In genomic region chr17:86261067-86261466, GRCm38 (mm10) we compare ENCODE assay signal across 17 mouse cellular contexts.
DNase-seq lines count a peak whose midpoint lies in the region; ATAC-seq and TF ChIP-seq lines count a peak whose summit lies in the region.
"Had no signal": no experiment of that assay in that cellular context is flagged by ENCODE, and none has a peak within 500 bp of the region (broad histone marks: within the 10 kb centered on the region; RNA-seq: fewer than 3 reads in every experiment).

No protein-coding gene starts in this region.

- no peaks in the 10 kb centered on the region for H3K27me3 ChIP-seq in embryonic facial prominence, embryonic 14.5 days (replicated peaks; ENCODE audit: control insufficient read depth, insufficient read depth, low read length)
- H3K27me3 ChIP-seq in embryonic facial prominence, embryonic 10.5 days (replicated peaks; ENCODE audit: low read depth, poor library complexity, severe bottlenecking) = no peaks in the 10 kb centered on the region
- no peaks in the 10 kb centered on the region for H3K27me3 ChIP-seq in heart, embryonic 16.5 days (ENCODE audit: control insufficient read depth, insufficient read depth, low read length)
- H3K27me3 ChIP-seq: hindbrain, embryonic 15.5 days; liver, embryonic 13.5 days; midbrain, embryonic 15.5 days; neural tube, embryonic 12.5 days had no signal

- 54% methylated on average over 8 of the region's 8 CpGs for WGBS in embryonic facial prominence, embryonic 14.5 days
- WGBS in embryonic facial prominence, embryonic 10.5 days = 91% methylated on average over 8 of the region's 8 CpGs
- WGBS in heart, embryonic 16.5 days = 37% methylated on average over 8 of the region's 8 CpGs

- no peak overlapping the region for H3K4me3 ChIP-seq in embryonic facial prominence, embryonic 14.5 days (ENCODE audit: low read depth, low read length)
- H3K4me3 ChIP-seq in embryonic facial prominence, embryonic 10.5 days = no peak overlapping the region
- H3K4me3 ChIP-seq in heart, embryonic 16.5 days (ENCODE audit: low read length) = no peak overlapping the region
- H3K4me3 ChIP-seq in layer of hippocampus, adult 2 months = no peak overlapping the region
- H3K4me3 ChIP-seq: hindbrain, embryonic 15.5 days; left cerebral cortex, adult 2 months; liver, embryonic 13.5 days; midbrain, embryonic 15.5 days; neural tube, embryonic 12.5 days had no signal

- H3K9me3 ChIP-seq in embryonic facial prominence, embryonic 14.5 days (ENCODE audit: control insufficient read depth, low read length) = no peaks in the 10 kb centered on the region
- H3K9me3 ChIP-seq in embryonic facial prominence, embryonic 10.5 days = no peaks in the 10 kb centered on the region
- no peaks in the 10 kb centered on the region for H3K9me3 ChIP-seq in heart, embryonic 16.5 days (replicated peaks; ENCODE audit: control insufficient read depth, low read length)
- H3K9me3 ChIP-seq: hindbrain, embryonic 15.5 days; liver, embryonic 13.5 days; midbrain, embryonic 15.5 days; neural tube, embryonic 12.5 days had no signal

- TF ChIP-seq CTCF in layer of hippocampus, adult 2 months (conservative IDR thresholded peaks at IDR 0.05) = no peak

- H3K27ac ChIP-seq in embryonic facial prominence, embryonic 14.5 days (replicated peaks; ENCODE audit: low read depth, low read length) = no peak overlapping the region
- no peak overlapping the region for H3K27ac ChIP-seq in embryonic facial prominence, embryonic 10.5 days (replicated peaks)
- no peak overlapping the region for H3K27ac ChIP-seq in heart, embryonic 16.5 days (ENCODE audit: low read length)
- peak overlapping the region; percentile 65 for H3K27ac ChIP-seq in layer of hippocampus, adult 2 months
- H3K27ac ChIP-seq: left cerebral cortex, adult 2 months; liver, embryonic 13.5 days had no signal

- H3K9ac ChIP-seq in embryonic facial prominence, embryonic 14.5 days (ENCODE audit: low read depth, low read length) = no peak overlapping the region
- H3K9ac ChIP-seq in heart, embryonic 16.5 days (ENCODE audit: low read length) = no peak overlapping the region
- H3K9ac ChIP-seq: hindbrain, embryonic 15.5 days; liver, embryonic 13.5 days; midbrain, embryonic 15.5 days; neural tube, embryonic 12.5 days had no signal

- no peak for ATAC-seq in embryonic facial prominence, embryonic 14.5 days (ENCODE audit: low read depth)
- no peak for ATAC-seq in heart, embryonic 16.5 days (replicated peaks; ENCODE audit: extremely low read depth, insufficient read depth, low FRiP score)
- ATAC-seq: midbrain, embryonic 15.5 days had no signal

- peaks cover 17% of the 10 kb centered on the region; the same call in 1 of the 2 replicates for H3K4me1 ChIP-seq in embryonic facial prominence, embryonic 14.5 days (ENCODE audit: control insufficient read depth, insufficient read depth, low read length)
- peaks cover 29% of the 10 kb centered on the region for H3K4me1 ChIP-seq in embryonic facial prominence, embryonic 10.5 days
- peaks cover 18% of the 10 kb centered on the region for H3K4me1 ChIP-seq in heart, embryonic 16.5 days (ENCODE audit: control insufficient read depth, insufficient read depth, low read length)
- H3K4me1 ChIP-seq: liver, embryonic 13.5 days had no signal

- H3K4me2 ChIP-seq in embryonic facial prominence, embryonic 14.5 days (ENCODE audit: low read depth, low read length) = no peak overlapping the region
- peak overlapping the region; percentile 23; the same call in 1 of the 2 replicates for H3K4me2 ChIP-seq in heart, embryonic 16.5 days (ENCODE audit: low read depth, low read length)
- H3K4me2 ChIP-seq: hindbrain, embryonic 15.5 days; liver, embryonic 13.5 days; midbrain, embryonic 15.5 days; neural tube, embryonic 12.5 days had no signal

- peak; percentile 68 for DNase-seq in embryonic facial prominence, embryonic 14.5 days (ENCODE audit: low spot score)
- DNase-seq in embryonic facial prominence, embryonic 10.5 days (ENCODE audit: low spot score) = no peak
- no peak for DNase-seq in heart, postnatal 25 days (ENCODE audit: low spot score)
- no peak for DNase-seq in layer of hippocampus, adult 2 months (ENCODE audit: low spot score in 2 of 2)
- no peak for DNase-seq in layer of hippocampus, postnatal 25 days (ENCODE audit: extremely low spot score in 1 of 2, low spot score in 1 of 2)
- DNase-seq in urinary bladder, postnatal 14 days (ENCODE audit: low spot score) = peak; percentile 27
- DNase-seq in urinary bladder, adult 18-20 months (ENCODE audit: low spot score in 2 of 2) = no peak
- DNase-seq: cerebellum, adult 2 months; gastrocnemius, postnatal 36 days; kidney, adult 2 months; liver, embryonic 13.5 days; thymus, adult 18-20 months had no signal

- no peaks in the 10 kb centered on the region for H3K36me3 ChIP-seq in embryonic facial prominence, embryonic 14.5 days (ENCODE audit: control insufficient read depth, insufficient read depth, low read length)
- no peaks in the 10 kb centered on the region for H3K36me3 ChIP-seq in embryonic facial prominence, embryonic 10.5 days (replicated peaks)
- no peaks in the 10 kb centered on the region for H3K36me3 ChIP-seq in heart, embryonic 16.5 days (ENCODE audit: control insufficient read depth, insufficient read depth)
- H3K36me3 ChIP-seq: hindbrain, embryonic 15.5 days; liver, embryonic 13.5 days; midbrain, embryonic 15.5 days; neural tube, embryonic 12.5 days had no signal

- intact Hi-C loops in heart, postnatal 25 days (cut with DNase I) = no loop called here

Comparison
In these comparisons a context has a peak if more than half of its experiments do, and no peak if none do; other contexts are left out.
1. DNase-seq: peak in embryonic facial prominence, embryonic 14.5 days (single experiment) and urinary bladder, postnatal 14 days (single experiment); none in embryonic facial prominence, embryonic 10.5 days (single experiment), heart, postnatal 25 days (single experiment), layer of hippocampus, adult 2 months (0 of 2), layer of hippocampus, postnatal 25 days (0 of 2) and urinary bladder, adult 18-20 months (0 of 2).